Mouse (Mus musculus) forelimb bud, embryonic 11.5 days (tissue): Measurements from ENCODE around the gene Cnnm4.
A peak's percentile ranks its signal among the peaks of the same experiment; 100 is the strongest.

ENCODE experiments used
- DNase-seq: peaks from one replicate; pipeline ENCODE4 v3.0.0-alpha.2; 2012; ENCODE audit warnings: low read depth, low spot score

The Cnnm4 gene

DNA sequence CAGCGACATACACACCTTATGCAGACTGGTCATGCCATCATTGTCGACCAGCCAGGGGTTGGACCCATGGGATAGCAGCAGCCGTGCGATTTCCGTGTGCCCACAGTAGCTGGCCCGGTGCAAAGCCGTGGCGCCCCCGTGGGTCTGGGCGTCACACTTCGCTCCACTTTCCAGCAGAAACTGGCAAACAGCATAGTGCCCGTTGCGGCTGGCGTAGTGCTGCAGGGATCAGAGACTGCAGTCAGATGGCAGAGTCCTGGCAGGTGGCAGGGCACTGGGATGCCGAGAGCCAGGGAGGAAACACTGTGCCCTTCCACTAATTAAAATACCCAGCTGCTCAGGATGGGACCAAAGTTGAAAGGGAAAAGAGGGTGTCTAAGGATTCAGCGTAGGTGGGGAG is 70.4 kb downstream of the Cnnm4 start:
- DNase-seq, result no peak

DNA sequence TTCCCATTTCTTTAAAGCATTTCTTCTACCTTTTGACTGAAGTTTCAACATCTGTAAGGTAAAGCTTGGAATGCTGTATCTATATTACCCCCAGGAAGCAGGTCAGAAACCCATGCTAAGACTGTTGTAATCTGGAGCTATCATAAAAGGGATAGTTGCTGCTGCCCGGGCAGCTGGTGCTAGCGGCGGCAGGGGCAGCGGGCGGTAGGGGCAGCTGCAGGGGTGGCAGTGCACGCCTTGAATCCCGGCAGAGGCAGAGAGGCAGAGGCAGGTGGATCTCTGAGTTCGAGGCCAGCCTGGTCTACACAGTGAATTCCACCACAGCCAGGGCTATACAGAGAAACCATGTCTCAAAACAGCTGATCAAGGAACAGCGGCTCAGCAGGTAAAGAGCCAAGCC is 71.5 kb downstream of the Cnnm4 start:
- DNase-seq, result no peak

DNA sequence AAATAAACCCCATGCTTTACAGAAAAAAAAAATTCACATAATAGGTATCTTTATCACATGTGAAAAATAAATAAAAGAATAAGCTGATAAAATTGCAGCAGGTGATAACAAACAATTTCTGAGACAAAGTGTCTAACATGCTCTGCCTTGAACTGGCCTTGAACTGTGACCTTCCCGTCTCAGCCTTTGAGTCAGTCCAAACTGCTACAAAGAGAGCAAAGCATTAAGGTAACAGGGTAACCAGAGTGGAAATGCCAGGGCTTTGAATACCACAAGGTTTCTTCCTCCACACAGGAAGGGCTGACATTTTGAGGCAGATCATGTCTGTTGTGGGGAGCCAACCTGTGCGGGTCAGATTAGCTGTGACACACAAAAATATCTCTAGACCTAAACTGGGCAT is 74.0 kb downstream of the Cnnm4 start:
- DNase-seq, result no peak

DNA sequence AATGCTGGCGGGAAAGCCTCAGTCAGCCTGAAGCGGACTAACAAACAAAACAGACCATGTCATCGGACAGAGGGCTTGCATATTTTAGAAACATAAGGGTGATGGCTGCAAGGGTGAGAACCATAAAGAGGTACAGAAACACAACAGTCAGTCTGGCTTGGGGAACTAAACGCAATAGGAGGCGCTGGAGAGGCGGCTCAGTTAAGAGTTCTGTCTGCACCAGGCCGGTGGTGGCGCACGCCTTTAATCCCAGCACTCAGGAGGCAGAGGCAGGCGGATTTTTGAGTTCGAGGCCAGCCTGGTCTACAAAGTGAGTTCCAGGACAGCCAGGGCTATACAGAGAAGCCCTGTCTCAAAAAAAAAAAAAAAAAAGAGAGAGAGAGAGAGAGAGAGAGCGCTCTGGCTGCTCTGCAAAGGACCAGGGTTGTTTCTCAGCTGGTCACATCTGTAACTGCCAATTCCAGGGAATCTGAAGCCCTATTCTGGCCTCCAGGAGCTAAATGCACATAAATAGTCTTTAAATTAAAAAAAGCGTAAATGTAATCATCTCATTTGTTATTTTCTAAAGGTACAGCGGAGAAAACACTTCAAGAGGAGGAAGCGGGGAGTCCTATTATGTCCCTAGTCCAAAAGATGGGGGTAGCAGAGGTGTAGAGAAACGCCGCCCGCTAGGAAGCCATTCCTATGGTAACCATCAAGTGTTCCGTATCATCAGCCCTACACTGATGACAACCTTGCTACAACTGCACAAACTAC is 74.6 kb downstream of the Cnnm4 start:
- no peak for DNase-seq

DNA sequence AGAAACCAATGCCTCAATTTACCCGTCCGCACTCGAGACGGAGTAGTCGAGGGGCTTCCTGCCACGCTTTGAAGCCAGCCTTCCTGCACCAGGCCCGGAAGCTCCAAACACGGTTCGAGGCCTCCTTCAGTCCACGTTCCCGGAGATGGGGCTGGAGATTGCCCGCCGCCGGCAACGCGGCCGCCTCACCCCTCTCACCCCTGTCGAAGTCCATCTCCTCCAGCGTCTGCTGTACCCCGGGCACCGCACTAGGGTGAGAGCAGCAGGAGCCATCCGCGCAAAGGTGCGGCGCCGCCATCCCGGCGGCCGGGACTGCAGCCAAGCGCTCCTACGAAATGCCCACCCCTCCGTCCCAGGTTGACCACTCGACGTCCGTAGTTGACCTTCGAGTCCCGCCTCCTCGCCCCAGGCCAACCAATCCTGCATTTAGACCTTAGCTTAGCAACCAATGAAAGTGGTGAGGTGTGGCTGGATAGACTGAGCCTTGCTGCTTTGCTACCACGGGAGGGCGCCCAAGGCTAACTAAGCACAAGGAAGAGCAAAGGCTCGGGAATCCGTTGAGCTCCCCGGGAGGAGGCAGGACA is 75.6 kb downstream of the Cnnm4 start, which contains the start of gene Ankrd39:
Gene Ankrd39 (minus strand): TSS at position 558 of the 584 bp plus-strand sequence.
- peak; percentile 99 for DNase-seq

DNA sequence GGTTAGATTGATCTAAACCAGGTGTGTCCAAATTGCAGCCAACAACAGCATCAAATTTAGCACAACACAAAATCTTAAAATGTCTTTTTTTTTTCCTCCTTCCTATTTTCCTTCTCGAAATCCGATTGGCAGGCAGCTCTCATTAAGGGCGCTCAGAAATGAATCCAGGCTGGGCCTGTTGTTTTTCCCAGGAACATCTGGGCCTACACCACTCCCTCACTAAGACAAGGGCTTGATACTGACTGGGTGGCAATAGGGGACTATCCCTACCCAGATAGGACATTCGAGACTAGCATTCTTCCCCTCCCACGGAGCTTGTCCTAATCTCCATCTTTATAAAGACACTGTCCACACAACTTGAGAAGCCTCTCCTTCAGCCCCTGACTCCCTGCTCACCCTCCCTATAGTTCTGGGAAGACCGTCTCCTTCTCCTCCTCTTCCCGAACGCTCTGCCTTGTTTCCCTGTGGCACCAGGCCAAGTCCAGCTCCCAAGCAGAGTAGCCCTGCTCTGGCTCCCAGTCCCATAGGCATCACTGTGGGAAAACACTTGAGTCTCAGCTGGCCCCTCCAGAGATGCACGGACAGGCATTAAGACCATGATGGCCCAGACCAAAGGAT is 76.7 kb downstream of the Cnnm4 start:
- peak; percentile 43 for DNase-seq

DNA sequence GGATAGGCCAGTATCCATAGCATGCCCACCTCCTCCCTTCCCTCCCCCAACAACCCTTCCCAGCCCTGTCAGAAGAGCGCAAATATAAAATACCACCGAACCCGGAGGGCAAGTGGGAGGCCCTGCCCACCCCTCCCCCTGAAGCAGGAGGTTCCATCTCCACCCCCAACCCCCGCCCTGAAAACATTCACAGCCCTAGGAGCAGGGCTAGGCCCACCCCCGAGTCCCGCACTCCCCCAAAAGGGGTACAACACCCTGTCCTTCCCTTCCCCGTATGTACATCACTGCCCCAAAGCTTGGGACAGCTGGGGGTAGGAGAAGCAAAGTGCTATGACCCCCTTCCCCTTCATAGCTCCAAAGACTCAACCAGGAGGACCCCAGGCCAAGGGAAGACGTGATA is 77.4 kb downstream of the Cnnm4 start:
- no peak for DNase-seq

DNA sequence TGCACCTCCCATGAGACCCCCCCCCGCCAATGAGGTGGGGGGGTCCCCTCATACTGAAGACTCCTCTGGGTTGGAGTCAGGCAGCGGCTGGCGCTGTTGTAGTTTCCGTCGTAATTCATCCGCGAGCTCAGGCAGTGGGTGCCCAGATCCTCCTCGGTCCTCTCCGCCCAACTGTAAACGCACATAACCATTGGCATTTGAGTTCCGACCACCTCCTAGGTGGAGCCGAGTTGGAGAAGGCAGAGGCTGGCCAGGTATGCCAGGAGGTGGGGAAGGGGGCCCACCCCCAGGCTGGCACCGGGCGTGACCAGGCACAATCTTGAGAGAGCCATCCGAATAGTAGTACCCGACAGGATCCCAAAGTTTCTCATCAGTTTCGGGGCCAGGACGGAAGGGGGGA is 78.1 kb downstream of the Cnnm4 start:
- DNase-seq, result no peak

DNA sequence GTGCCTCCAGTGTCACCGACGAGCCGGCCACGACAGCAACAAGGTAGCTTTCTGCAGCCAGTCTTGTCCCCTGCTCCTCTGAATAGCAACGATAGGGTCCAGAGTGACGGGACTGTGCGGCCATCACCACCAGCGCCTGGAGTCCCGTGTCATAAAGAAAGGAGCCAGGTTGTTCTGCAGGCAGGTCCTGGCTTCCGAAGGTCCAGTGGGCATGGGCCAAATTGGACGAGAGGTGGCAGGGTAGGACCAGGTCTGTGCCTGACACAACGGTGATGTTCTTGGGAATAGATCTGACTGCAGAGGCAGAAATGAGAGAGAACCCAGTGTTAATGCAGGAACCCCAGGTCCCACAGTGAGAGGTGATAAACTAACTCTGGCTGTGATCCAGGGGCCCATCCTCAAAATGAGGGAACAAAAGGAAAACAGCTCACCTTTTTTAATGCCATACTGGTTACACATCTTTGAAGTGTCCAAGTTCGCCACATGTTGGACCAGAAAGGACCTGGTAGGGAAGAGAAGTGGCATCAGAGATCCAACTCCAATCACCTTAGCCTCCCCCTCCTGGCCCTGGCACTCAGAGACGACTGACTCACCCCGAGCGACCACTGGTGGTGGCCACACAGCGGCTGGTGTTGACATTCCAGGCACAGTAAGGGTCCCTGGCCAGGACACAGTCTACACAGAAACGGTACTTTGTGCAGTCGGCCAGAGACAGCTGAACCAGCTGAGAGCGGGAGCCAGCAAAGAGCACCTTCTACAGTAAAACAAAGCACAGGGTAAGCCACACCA is 78.8 kb downstream of the Cnnm4 start:
- no peak for DNase-seq

DNA sequence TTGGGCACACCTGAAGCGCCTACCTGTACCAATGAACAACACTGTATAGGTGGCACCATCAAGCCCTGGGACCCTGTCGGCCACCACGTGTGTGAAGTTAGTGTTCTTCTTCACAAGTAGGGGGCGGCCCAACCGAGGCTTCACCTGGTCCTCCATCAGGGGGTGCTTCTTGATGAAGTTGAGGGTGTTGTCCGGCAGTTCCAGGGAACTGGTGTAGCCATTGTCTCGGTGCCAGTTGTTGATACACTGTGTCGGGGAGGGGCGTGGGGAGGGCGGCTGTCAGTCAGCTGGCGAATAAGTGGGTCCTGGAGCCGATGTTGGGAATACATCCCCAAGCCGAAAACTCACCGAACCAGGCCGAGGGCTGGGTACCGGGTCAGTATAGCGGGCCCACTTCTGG is 80.5 kb downstream of the Cnnm4 start:
- no peak for DNase-seq

DNA sequence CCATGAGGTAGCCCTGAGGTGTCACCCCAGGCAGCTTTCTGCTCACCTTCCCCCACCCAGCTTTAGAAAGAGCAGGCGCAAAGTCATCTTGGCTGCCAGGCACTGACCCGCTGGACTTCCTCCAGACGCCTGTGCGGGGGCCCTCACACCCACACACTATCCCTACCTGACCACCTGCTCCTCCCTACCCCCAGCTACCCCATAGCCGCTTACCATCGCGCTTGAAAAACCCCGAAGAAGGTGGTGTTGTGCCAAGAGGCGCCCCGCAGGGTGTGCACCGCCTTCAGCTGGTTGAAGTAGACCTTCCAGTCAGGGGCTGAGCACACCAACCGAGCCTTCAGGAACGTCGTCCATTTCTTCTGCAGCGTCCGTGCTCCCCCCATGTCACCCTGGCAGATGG is 81.1 kb downstream of the Cnnm4 start:
- no peak for DNase-seq

DNA sequence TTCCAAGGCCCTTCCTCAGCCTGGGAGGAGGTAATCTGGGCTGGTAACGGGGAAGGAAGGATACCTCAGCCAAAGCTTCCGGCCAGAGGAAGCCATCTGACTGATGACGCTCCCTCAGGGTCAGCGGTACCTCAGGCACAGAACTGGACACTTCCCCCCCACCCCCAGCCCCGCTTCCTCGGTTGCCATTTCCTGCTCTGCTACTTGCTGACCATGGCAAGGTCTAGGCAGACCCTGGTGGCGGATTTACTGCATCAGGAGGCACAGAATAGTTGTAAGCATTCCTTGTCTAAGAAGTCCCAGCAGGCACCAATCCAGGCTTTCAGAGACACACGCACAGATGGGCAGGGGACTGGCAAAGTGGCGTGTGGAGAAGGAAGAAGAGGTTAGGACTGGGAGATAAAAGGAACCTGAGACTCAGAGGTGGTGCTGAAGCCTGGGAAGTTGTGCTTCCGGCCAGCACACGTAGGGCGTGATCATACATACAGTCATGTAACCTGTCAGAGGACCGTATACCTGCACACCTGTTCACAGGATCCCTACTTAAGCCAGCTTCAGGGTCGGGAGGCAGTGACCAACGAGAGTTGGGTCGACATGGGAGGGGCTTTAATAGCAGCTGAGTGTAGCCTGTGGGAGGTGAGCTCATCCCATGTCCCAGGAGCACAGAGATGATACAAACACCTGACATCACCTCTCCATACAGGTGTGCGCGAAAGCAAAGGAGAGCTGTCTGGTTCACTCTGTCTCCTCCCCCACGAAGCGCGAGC is 83.4 kb downstream of the Cnnm4 start:
- DNase-seq, result no peak

DNA sequence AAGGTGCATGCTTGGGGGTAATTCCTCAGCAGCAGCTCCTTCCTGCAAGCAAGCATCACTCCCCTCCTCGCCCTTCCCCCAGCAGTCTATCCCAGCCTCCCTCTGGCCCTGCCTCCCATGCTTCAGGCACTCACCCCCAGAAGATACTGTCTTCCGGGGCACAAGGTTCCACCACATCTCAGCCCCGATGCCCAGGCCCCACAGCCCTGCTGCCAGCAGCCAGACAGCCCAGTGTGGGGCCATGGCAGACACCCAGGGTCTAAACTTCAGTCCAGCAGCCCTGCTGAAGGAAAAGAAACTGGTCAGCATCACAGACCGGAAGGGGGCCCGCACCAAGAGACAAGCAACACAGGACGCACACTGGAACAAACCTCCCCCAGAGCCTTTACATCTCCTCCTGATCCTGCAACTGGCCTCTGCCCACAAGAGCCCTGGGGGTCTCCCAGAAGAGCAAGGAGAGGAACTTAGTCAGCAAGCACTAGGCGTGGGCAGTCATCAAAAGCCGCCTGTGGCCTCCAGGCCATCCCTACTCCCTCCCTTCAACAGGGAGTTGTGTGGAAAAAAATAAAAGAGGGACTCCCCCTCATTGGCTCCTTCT is 84.5 kb downstream of the Cnnm4 start:
- no peak for DNase-seq

DNA sequence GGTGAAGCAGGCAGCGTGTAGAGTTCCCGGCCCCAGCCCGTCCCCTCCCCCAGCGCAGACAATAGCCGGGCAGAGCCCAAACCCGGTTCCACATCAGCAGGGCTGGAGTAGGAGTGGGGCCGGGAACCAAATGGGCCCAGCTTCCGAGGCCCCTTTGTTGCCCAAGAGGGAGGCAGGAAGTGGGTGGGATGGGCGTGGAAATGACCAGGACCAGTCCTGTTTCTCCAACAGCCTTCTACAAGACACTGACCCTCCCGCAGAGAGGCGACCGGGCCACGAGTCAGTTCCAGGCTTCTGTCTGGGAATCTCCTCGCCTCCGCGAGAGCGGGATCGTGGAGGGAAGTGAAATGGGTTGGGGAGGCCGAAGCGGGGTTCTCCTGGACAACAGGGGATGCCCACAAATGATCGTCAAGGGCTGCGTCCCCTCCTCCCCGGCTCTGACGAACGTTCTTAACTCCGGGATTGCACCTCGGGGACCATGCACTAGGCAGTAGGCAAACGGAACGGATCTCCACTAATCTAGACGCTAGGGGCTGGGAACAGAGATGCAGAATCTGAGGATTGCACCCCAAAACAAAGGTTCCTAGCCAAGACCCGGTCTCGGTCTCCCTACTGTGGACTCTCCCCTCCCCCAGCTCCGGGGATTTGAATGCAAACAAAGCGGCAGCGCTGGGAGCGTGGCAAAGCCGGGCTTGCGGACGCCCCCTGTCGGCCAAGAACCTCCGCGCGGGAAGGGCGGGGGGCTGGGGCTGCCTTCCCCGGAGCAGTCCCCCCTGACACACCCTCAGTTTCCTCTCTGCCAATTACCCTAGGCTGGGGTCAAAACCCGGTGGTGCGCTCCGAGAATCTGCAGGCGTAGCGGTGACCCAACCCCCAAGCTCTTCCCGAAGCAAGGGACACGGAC is 85.4 kb downstream of the Cnnm4 start:
- peak; percentile 94 for DNase-seq

DNA sequence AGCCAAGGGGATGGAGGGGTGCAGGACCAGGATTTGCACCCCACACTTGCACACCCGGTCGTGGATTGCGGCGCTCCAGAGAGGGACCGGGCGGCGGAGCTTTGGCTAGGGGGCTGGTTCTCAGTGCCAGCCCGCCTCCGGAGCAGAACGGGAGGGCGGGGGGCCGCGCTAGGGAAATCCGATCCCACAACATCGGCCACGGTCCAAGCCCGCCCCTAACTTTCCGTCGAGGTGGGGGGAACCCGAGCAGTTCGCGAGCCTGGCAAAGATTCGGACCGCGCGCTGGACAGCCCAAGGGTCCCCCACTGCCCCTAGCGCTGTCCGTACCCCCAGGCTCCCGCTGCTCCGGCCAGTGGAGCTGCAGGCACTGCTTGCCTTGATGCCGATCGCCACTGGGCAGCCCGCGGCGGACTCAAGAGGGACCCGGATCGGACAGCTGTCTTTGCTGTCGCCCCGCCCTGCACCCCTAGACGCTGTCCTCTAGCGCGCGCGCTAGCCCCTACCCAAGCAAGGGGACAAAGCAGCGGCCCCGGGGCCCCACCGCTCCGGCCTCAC is 86.1 kb downstream of the Cnnm4 start:
- DNase-seq, result no peak
